Mouse (Mus musculus) MEL (cell line): ENCODE results near the gene Sorl1.

ENCODE experiments used
- CTCF ChIP-seq, 3 experiments: IDR thresholded peaks in 2 of 3; conservative IDR thresholded peaks in 1 of 3; 2 replicates each; pipeline ENCODE4 v1.5.1; 2011 to 2012; ENCODE audit warnings: low read length in 3 of 3, low read depth in 2 of 3, mild to moderate bottlenecking in 2 of 3, improper control_type of control experiment in 1 of 3, inconsistent platforms in 1 of 3, mixed read lengths in 1 of 3, moderate library complexity in 1 of 3; ENCODE audit not compliant: control insufficient read depth in 1 of 3, insufficient read depth in 1 of 3, poor library complexity in 1 of 3, severe bottlenecking in 1 of 3
- HCFC1 ChIP-seq: IDR thresholded peaks from 2 replicates; pipeline ENCODE4 v1.6.1; 2012; ENCODE audit warnings: low read depth, mild to moderate bottlenecking, inconsistent platforms, low read length, improper control_type of control experiment, moderate library complexity
- NELFE ChIP-seq: IDR thresholded peaks from 2 replicates; pipeline ENCODE4 v1.6.1; 2011; ENCODE audit warnings: low read depth, low read length, improper control_type of control experiment

GRCm38 (mm10) chr9:41953486-41953885 lies 170.6 kb downstream of the Sorl1 start:
- TF ChIP-seq CTCF (IDR thresholded peaks at IDR 0.05 in 2 of 3, conservative IDR thresholded peaks at IDR 0.05 in 1 of 3; ENCODE audit: control insufficient read depth in 1 of 3, insufficient read depth in 1 of 3, low read depth in 2 of 3, low read length in 3 of 3, poor library complexity in 1 of 3, severe bottlenecking in 1 of 3) (no peak), HCFC1 (no peak), NELFE (no peak)
